Mouse (Mus musculus): ENCODE data around the gene Micu2. TPM values are rescaled to one million over a fixed set of nuclear protein-coding genes. Genes with fewer than 3 reads are reported as not detected.

The Micu2 gene
- polyA plus RNA-seq, 1 experiment from 2014 or later: 46.5 TPM

DNA sequence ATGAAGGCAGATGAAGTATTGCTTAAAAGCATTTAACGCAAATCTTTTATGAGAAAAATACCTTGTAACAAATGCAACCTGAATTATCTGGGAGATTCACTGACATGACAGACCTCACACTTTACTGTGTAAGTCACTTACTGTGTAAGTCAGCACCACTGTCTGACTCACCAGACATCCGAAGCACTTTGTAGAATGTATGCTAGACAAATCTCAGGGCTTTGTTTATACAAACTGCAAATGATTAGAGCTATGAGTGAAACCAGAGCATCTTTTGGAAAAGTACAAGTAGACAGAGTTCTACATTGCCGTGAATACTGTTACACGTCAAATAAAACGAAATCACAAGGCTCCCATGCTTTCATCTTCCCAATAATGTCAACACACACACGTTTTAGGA, 23.4 kb downstream of the Micu2 start:
- Histone ChIP-seq H3K27ac (ENCODE audit: low read depth, low read length) (no peak overlapping the region), H3K36me3 (ENCODE audit: control insufficient read depth, insufficient read depth, low read length) (no peaks in the 10 kb centered on the region), H3K9ac (replicated peaks; ENCODE audit: low read depth, low read length) (no peak overlapping the region), H3K4me2 (ENCODE audit: low read depth, low read length) (no peak overlapping the region), H3K9me3 (ENCODE audit: control insufficient read depth, low read length) (no peaks in the 10 kb centered on the region), H3K4me3 (ENCODE audit: low read depth, low read length) (no peak overlapping the region), H3K27me3 (ENCODE audit: control insufficient read depth, insufficient read depth, low read length) (no peaks in the 10 kb centered on the region), H3K4me1 (ENCODE audit: control insufficient read depth, insufficient read depth, low read length) (no peaks in the 10 kb centered on the region)
- ATAC-seq (ENCODE audit: low read depth): no peak
- WGBS: 83% methylated on average over 6 of the region's 6 CpGs

DNA sequence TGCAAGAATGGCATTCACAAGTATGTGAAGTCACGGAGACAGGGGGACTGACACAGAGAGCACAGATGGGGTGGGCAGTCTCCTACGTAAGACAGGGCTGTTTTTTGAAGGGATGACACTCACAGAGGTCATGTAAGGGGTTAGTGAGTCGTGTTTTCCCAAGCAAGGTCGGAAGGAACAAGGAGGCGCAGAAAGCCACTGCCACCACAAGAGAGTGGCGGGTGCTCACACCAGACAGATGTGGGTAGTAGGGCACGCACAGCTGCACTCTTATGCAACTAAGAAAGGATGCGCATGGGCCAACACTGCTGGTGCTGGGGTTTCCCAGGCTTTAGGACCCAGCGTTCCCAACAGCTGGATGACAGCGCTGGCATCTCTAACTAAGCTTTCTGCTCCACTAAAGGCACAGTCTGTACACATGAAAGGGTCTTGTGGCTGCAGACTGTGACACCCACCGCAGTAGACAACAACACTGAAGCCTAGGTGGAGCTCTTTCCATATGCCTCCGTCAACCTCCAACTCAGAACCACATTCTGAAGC, 27.0 kb downstream of the Micu2 start:
- Histone ChIP-seq H3K4me1 (ENCODE audit: control insufficient read depth, insufficient read depth, low read length) (no peaks in the 10 kb centered on the region), H3K9ac (replicated peaks; ENCODE audit: low read depth, low read length) (no peak overlapping the region), H3K27ac (ENCODE audit: low read depth, low read length) (no peak overlapping the region), H3K4me2 (ENCODE audit: low read depth, low read length) (no peak overlapping the region), H3K27me3 (ENCODE audit: control insufficient read depth, insufficient read depth, low read length) (no peaks in the 10 kb centered on the region), H3K9me3 (ENCODE audit: control insufficient read depth, low read length) (no peaks in the 10 kb centered on the region), H3K4me3 (ENCODE audit: low read depth, low read length) (no peak overlapping the region), H3K36me3 (ENCODE audit: control insufficient read depth, insufficient read depth, low read length) (peaks cover 5% of the 10 kb centered on the region; the same call in 1 of the 2 replicates)
- ATAC-seq (ENCODE audit: low read depth): no peak; the same call in 1 of the 2 replicates
- WGBS: 79% methylated on average over 12 of the region's 12 CpGs

DNA sequence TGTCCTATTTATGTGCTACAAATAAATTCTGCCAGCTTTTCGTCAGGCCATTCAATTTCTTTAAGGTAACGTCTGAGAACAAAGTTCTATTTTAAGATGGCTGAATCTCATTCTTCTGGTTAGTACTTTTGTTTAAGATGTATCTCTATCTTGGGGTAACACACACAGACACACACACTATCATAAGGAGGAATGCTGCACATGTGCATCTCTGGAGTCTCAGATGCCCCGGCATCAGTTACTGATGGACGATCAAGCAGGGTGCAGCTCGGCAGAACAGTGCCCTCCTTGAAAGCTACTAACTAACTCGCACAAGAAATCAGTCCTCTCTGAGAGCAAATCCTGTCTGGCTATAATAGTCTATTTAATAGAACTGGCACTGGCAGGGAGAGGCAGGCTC, 30.2 kb downstream of the Micu2 start:
- no peaks in the 10 kb centered on the region for H3K4me1 ChIP-seq (ENCODE audit: control insufficient read depth, insufficient read depth, low read length)
- no peak overlapping the region for H3K4me2 ChIP-seq (ENCODE audit: low read depth, low read length)
- H3K4me3 ChIP-seq (ENCODE audit: low read depth, low read length): no peak overlapping the region
- H3K27me3 ChIP-seq (ENCODE audit: control insufficient read depth, insufficient read depth, low read length): no peaks in the 10 kb centered on the region
- no peak for ATAC-seq (ENCODE audit: low read depth)
- no peak overlapping the region for H3K27ac ChIP-seq (ENCODE audit: low read depth, low read length)
- H3K36me3 ChIP-seq (ENCODE audit: control insufficient read depth, insufficient read depth, low read length): peaks cover 7% of the 10 kb centered on the region; the same call in 1 of the 2 replicates
- H3K9ac ChIP-seq (replicated peaks; ENCODE audit: low read depth, low read length): no peak overlapping the region
- H3K9me3 ChIP-seq (ENCODE audit: control insufficient read depth, low read length): no peaks in the 10 kb centered on the region
- WGBS: 36% methylated on average over 6 of the region's 6 CpGs

GRCm38 (mm10) chr14:57967080-57967797, 31.8 kb downstream of the Micu2 start:
- H3K36me3 ChIP-seq (ENCODE audit: control insufficient read depth, insufficient read depth, low read length): peaks cover 7% of the 10 kb centered on the region; the same call in 1 of the 2 replicates
- no peak overlapping the region for H3K27ac ChIP-seq (ENCODE audit: low read depth, low read length)
- no peak overlapping the region for H3K4me3 ChIP-seq (ENCODE audit: low read depth, low read length)
- ATAC-seq (ENCODE audit: low read depth): no peak
- H3K27me3 ChIP-seq (ENCODE audit: control insufficient read depth, insufficient read depth, low read length): no peaks in the 10 kb centered on the region
- H3K4me2 ChIP-seq (ENCODE audit: low read depth, low read length): no peak overlapping the region
- H3K4me1 ChIP-seq (ENCODE audit: control insufficient read depth, insufficient read depth, low read length): no peaks in the 10 kb centered on the region
- H3K9me3 ChIP-seq (ENCODE audit: control insufficient read depth, low read length): no peaks in the 10 kb centered on the region
- H3K9ac ChIP-seq (replicated peaks; ENCODE audit: low read depth, low read length): no peak overlapping the region
- WGBS: 80% methylated on average over 4 of the region's 4 CpGs

GRCm38 (mm10) chr14:57961861-57962260, 37.2 kb downstream of the Micu2 start:
- no peaks in the 10 kb centered on the region for H3K4me1 ChIP-seq (ENCODE audit: control insufficient read depth, insufficient read depth, low read length)
- H3K27ac ChIP-seq (ENCODE audit: low read depth, low read length): no peak overlapping the region
- no peak overlapping the region for H3K4me2 ChIP-seq (ENCODE audit: low read depth, low read length)
- peaks cover under 1% of the 10 kb centered on the region; the same call in 1 of the 2 replicates for H3K36me3 ChIP-seq (ENCODE audit: control insufficient read depth, insufficient read depth, low read length)
- no peak overlapping the region for H3K4me3 ChIP-seq (ENCODE audit: low read depth, low read length)
- no peaks in the 10 kb centered on the region for H3K27me3 ChIP-seq (ENCODE audit: control insufficient read depth, insufficient read depth, low read length)
- no peak for ATAC-seq (ENCODE audit: low read depth)
- no peak overlapping the region for H3K9ac ChIP-seq (replicated peaks; ENCODE audit: low read depth, low read length)
- WGBS: 61% methylated on average over 4 of the region's 4 CpGs
- no peaks in the 10 kb centered on the region for H3K9me3 ChIP-seq (ENCODE audit: control insufficient read depth, low read length)

DNA sequence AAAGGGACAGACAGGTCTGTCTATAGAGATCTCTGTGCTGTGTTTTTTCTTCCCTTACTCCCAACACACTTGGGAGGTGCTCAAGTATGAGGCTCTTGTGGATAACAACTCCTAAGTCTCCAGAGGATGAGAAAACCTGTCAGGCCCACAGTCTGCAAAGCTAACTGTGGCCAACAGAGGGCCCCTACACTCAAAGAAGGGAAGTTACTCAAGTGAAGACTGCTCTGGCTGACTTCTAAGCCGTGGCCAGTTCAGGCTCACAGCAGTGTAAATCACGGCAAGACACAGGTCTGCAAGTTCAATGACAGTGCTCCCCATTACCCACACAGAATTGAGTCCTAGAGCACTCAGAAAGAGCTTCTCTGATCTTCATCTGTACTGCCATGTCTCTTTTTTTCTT, 48.0 kb downstream of the Micu2 start:
- Histone ChIP-seq H3K9me3 (ENCODE audit: control insufficient read depth, low read length) (no peaks in the 10 kb centered on the region), H3K27me3 (ENCODE audit: control insufficient read depth, insufficient read depth, low read length) (no peaks in the 10 kb centered on the region), H3K27ac (ENCODE audit: low read depth, low read length) (no peak overlapping the region), H3K9ac (replicated peaks; ENCODE audit: low read depth, low read length) (no peak overlapping the region), H3K36me3 (ENCODE audit: control insufficient read depth, insufficient read depth, low read length) (no peaks in the 10 kb centered on the region), H3K4me1 (ENCODE audit: control insufficient read depth, insufficient read depth, low read length) (no peaks in the 10 kb centered on the region), H3K4me2 (ENCODE audit: low read depth, low read length) (no peak overlapping the region), H3K4me3 (ENCODE audit: low read depth, low read length) (no peak overlapping the region)
- WGBS: 20% methylated on average over 2 of the region's 2 CpGs
- no peak for ATAC-seq (ENCODE audit: low read depth)

- no peaks in the 10 kb centered on the region for H3K4me1 ChIP-seq (ENCODE audit: control insufficient read depth, insufficient read depth, low read length)
- no peak overlapping the region for H3K4me2 ChIP-seq (ENCODE audit: low read depth, low read length)
- H3K27me3 ChIP-seq (ENCODE audit: control insufficient read depth, insufficient read depth, low read length): no peaks in the 10 kb centered on the region
- no peak overlapping the region for H3K9ac ChIP-seq (replicated peaks; ENCODE audit: low read depth, low read length)
- ATAC-seq (ENCODE audit: low read depth): no peak
- 0 out of 2 replicates have a peak, but pooled peaks cover 8% of the 10 kb centered on the region for H3K36me3 ChIP-seq (ENCODE audit: control insufficient read depth, insufficient read depth, low read length)
- WGBS: 77% methylated on average over 4 of the region's 4 CpGs
- H3K4me3 ChIP-seq (ENCODE audit: low read depth, low read length): no peak overlapping the region
- H3K27ac ChIP-seq (ENCODE audit: low read depth, low read length): no peak overlapping the region
- H3K9me3 ChIP-seq (ENCODE audit: control insufficient read depth, low read length): no peaks in the 10 kb centered on the region
These were observed 53.2 kb downstream of the Micu2 start for GRCm38 (mm10) chr14:57945834-57946233.

DNA sequence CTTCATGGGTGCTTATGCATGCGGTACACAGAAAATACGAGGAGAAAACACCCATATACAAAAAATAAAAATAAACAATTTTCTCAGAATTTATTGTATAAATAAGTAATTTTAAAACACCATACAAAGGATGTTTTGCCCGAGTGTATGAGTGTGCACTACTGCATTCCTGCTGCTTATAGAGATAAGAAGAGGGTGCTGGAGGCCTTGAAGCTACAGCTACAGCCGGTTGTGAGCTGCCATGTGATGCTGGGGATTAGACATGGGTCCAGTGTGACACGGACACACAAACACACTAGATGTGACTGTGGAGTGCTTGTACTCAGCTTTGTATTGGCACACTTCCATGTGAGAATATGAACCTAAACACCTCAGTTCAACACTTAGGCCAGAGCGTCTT, 61.8 kb downstream of the Micu2 start:
- no peaks in the 10 kb centered on the region for H3K9me3 ChIP-seq (ENCODE audit: control insufficient read depth, low read length)
- no peak overlapping the region for H3K9ac ChIP-seq (replicated peaks; ENCODE audit: low read depth, low read length)
- no peaks in the 10 kb centered on the region for H3K27me3 ChIP-seq (ENCODE audit: control insufficient read depth, insufficient read depth, low read length)
- H3K36me3 ChIP-seq (ENCODE audit: control insufficient read depth, insufficient read depth, low read length): no peaks in the 10 kb centered on the region
- H3K4me3 ChIP-seq (ENCODE audit: low read depth, low read length): no peak overlapping the region
- no peak overlapping the region for H3K4me2 ChIP-seq (ENCODE audit: low read depth, low read length)
- WGBS: 91% methylated on average over 6 of the region's 6 CpGs
- no peaks in the 10 kb centered on the region for H3K4me1 ChIP-seq (ENCODE audit: control insufficient read depth, insufficient read depth, low read length)
- ATAC-seq (ENCODE audit: low read depth): no peak
- no peak overlapping the region for H3K27ac ChIP-seq (ENCODE audit: low read depth, low read length)

- H3K27ac ChIP-seq (ENCODE audit: low read depth, low read length): no peak overlapping the region
- H3K27me3 ChIP-seq (ENCODE audit: control insufficient read depth, insufficient read depth, low read length): no peaks in the 10 kb centered on the region
- WGBS: 98% methylated on average over 13 of the region's 13 CpGs
- H3K4me3 ChIP-seq (ENCODE audit: low read depth, low read length): no peak overlapping the region
- H3K36me3 ChIP-seq (ENCODE audit: control insufficient read depth, insufficient read depth, low read length): no peaks in the 10 kb centered on the region
- no peak overlapping the region for H3K9ac ChIP-seq (replicated peaks; ENCODE audit: low read depth, low read length)
- no peaks in the 10 kb centered on the region for H3K9me3 ChIP-seq (ENCODE audit: control insufficient read depth, low read length)
- ATAC-seq (ENCODE audit: low read depth): no peak
- no peaks in the 10 kb centered on the region for H3K4me1 ChIP-seq (ENCODE audit: control insufficient read depth, insufficient read depth, low read length)
- no peak overlapping the region for H3K4me2 ChIP-seq (ENCODE audit: low read depth, low read length)
These were observed 64.4 kb downstream of the Micu2 start for GRCm38 (mm10) chr14:57934666-57935065.
